ENCODE assay signal across 14 mouse cellular contexts in genomic region chr7:29980761-29981160, GRCm38 (mm10). TPM values are rescaled to one million over a fixed set of nuclear protein-coding genes. Genes with fewer than 3 reads are reported as not detected.
DNase-seq lines count a peak whose midpoint lies in the region; TF ChIP-seq lines count a peak whose summit lies in the region.
"Had no signal": no experiment of that assay in that cellular context is flagged by ENCODE, and none has a peak within 500 bp of the region (broad histone marks: within the 10 kb centered on the region; RNA-seq: fewer than 3 reads in every experiment).

No protein-coding gene starts in this region.

- no peak for DNase-seq in heart, embryonic 10.5 days (ENCODE audit: low spot score)
- DNase-seq in heart, adult 18-20 months = no peak
- no peak for DNase-seq in kidney, adult 2 months
- no peak for DNase-seq in kidney, postnatal 25 days
- peak; percentile 85 for DNase-seq in R1 (ENCODE audit: low read depth, low spot score)
- no peak for DNase-seq in right cerebral cortex, postnatal 4 days
- no peak for DNase-seq in left cerebral cortex, postnatal 4 days
- DNase-seq: cerebellum, adult 2 months; forebrain, postnatal 0 days; gastrocnemius, adult 2 months; lung, postnatal 36 days had no signal

- H3K4me3 ChIP-seq in heart, embryonic 10.5 days = peak overlapping the region; percentile 20
- no peak overlapping the region for H3K4me3 ChIP-seq in kidney, adult 2 months (ENCODE audit: insufficient read depth, low read depth, low read length)
- H3K4me3 ChIP-seq in C2C12 (ENCODE audit: insufficient read depth, poor library complexity, severe bottlenecking) = no peak overlapping the region
- H3K4me3 ChIP-seq: embryonic facial prominence, embryonic 12.5 days; gastrocnemius, adult 2 months; neural tube, embryonic 12.5 days had no signal

- H3K79me3 ChIP-seq in C2C12 (ENCODE audit: low read depth) = peaks cover 16% of the 10 kb centered on the region

- H3ac ChIP-seq in C2C12 (ENCODE audit: control insufficient read depth, insufficient read length, low read depth) = no peak overlapping the region

- peak overlapping the region; percentile 96 for H3K27ac ChIP-seq in heart, embryonic 10.5 days
- peak overlapping the region; percentile 67 for H3K27ac ChIP-seq in kidney, adult 2 months (ENCODE audit: insufficient read depth, low read depth, low read length)
- H3K27ac ChIP-seq: embryonic facial prominence, embryonic 12.5 days; gastrocnemius, adult 2 months; neural tube, embryonic 12.5 days had no signal

- intact Hi-C loops in left cerebral cortex, postnatal 4 days (cut with DNase I) = no loop called here

- peaks cover 20% of the 10 kb centered on the region for H3K79me2 ChIP-seq in C2C12 (ENCODE audit: control insufficient read depth, insufficient read depth)

- TF ChIP-seq POLR2A in kidney, adult 2 months (IDR thresholded peaks at IDR 0.05; ENCODE audit: low read depth, low read length) = no peak

- H3K9me3 ChIP-seq in heart, embryonic 10.5 days = no peaks in the 10 kb centered on the region
- H3K9me3 ChIP-seq: embryonic facial prominence, embryonic 12.5 days; neural tube, embryonic 12.5 days had no signal

- WGBS in heart, embryonic 10.5 days = 78% methylated on average over 1 of the region's 1 CpGs
- 84% methylated on average over 1 of the region's 1 CpGs for WGBS in kidney, adult 2 months

- peaks cover 34% of the 10 kb centered on the region for H3K4me1 ChIP-seq in heart, embryonic 10.5 days
- 0 out of 2 replicates have a peak, but pooled peaks cover 7% of the 10 kb centered on the region for H3K4me1 ChIP-seq in kidney, adult 2 months (ENCODE audit: control insufficient read depth, insufficient read depth, low read length)

- H3K27me3 ChIP-seq in heart, embryonic 10.5 days (ENCODE audit: insufficient read depth, poor library complexity, severe bottlenecking) = no peaks in the 10 kb centered on the region
- no peaks in the 10 kb centered on the region for H3K27me3 ChIP-seq in kidney, adult 2 months (replicated peaks; ENCODE audit: control insufficient read depth, insufficient read depth, low read length)
- H3K27me3 ChIP-seq in C2C12 (ENCODE audit: control insufficient read depth, insufficient read depth, insufficient read length) = no peaks in the 10 kb centered on the region
- H3K27me3 ChIP-seq: embryonic facial prominence, embryonic 12.5 days; neural tube, embryonic 12.5 days had no signal

- peaks cover 5% of the 10 kb centered on the region for H3K36me3 ChIP-seq in heart, embryonic 10.5 days
- H3K36me3 ChIP-seq in kidney, adult 2 months (ENCODE audit: control insufficient read depth, insufficient read depth, low read length) = no peaks in the 10 kb centered on the region
- peaks cover 3% of the 10 kb centered on the region for H3K36me3 ChIP-seq in C2C12 (ENCODE audit: control insufficient read depth, insufficient read depth)

- TF ChIP-seq CTCF in kidney, adult 2 months (conservative IDR thresholded peaks at IDR 0.05; ENCODE audit: insufficient read depth, insufficient read length, low read depth, low read length) = no peak
- no peak for TF ChIP-seq CTCF in C2C12 (IDR thresholded peaks at IDR 0.05; ENCODE audit: control insufficient read depth, insufficient read depth, insufficient read length)

TF ChIP-seq in C2C12, 6 proteins besides CTCF, POLR2A, EP300 and RAD21:
- TF ChIP-seq FOSL1 (IDR thresholded peaks at IDR 0.05; ENCODE audit: insufficient read depth, low read length, poor library complexity, severe bottlenecking) (no peak), USF1 (IDR thresholded peaks at IDR 0.05; ENCODE audit: low read depth) (peak; percentile 64)

RNA-seq across cellular contexts. Expression of gene Zfp568, which starts 3.0 kb away (rescaled TPM):
- polyA plus RNA-seq in heart, embryonic 10.5 days (2016; fragmentation: Nextera tagmentation; extraction: Ambion mirVana) = 32.0 and 33.8 TPM in 2 replicates
- 10 to 100 TPM; 24.0 to 31.6 TPM for total RNA-seq in heart, adult 18-20 months (2021)
- polyA plus RNA-seq in kidney, adult 2 months (2012; rRNA removed) = 4.5 and 5.0 TPM in 2 replicates
- 11.0 TPM for polyA plus RNA-seq in C2C12 (2012; fragmentation: generic; extraction: Trizol)
- 1 to 10 TPM; 5.1 to 5.4 TPM for total RNA-seq in left cerebral cortex, postnatal 4 days (2021)

RNA-seq across cellular contexts. Expression of gene Zfp74, which starts 26.9 kb away (rescaled TPM):
- 10.3 and 10.9 TPM in 2 replicates for polyA plus RNA-seq in heart, embryonic 10.5 days (2016; fragmentation: Nextera tagmentation; extraction: Ambion mirVana)
- 1 to 10 TPM; 4.3 to 6.8 TPM for total RNA-seq in heart, adult 18-20 months (2021)
- polyA plus RNA-seq in kidney, adult 2 months (2012; rRNA removed) = 4.7 and 5.0 TPM in 2 replicates
- polyA plus RNA-seq in C2C12 (2012; fragmentation: generic; extraction: Trizol) = 1.9 TPM
- total RNA-seq in left cerebral cortex, postnatal 4 days (2021) = 10 to 100 TPM; 25.4 to 28.2 TPM
